Mouse (Mus musculus) kidney, adult 18-20 months (tissue): Measurements from ENCODE around the gene Rfc5.

Experiments
- DNase-seq: peaks from one replicate; pipeline ENCODE4 v3.0.0; 2021

Rfc5 gene

DNA sequence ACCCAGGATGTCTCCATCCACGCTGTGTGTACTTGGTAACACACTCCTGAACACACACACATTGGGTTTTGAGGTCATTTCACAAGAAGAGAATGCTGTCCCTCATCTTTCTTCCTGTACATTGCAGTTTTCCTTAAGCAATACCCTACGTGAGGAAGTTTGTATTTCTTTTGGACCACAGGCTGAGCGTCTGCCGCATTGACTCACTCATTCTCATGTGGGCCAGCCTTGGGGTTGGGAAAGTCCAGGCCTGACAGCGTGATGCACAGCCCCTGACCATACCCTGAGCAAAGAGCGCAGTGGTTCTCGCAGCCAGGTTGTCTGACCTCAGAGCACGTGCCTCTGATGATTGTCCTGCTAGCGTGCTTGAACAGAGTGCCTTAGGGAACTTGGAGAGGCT, 15.4 kb downstream of the Rfc5 start:
- DNase-seq, result no peak

DNA sequence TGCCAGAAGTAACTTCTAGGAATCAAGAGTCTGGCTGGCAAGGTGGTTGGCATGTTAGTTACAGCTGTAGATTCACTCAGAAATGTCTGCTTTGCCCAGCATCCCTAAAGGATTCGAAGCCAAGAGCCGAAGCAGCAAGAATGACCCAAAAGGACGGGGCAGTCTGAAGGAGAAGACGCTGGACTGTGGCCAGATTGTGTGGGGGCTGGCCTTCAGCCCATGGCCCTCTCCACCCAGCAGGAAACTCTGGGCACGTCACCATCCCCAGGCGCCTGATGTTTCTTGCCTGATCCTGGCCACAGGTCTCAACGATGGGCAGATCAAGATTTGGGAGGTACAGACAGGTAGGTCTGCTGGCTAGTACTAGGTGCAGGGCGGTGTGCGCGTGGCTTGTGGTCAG, 18.3 kb downstream of the Rfc5 start:
- DNase-seq, result peak; percentile 71

DNA sequence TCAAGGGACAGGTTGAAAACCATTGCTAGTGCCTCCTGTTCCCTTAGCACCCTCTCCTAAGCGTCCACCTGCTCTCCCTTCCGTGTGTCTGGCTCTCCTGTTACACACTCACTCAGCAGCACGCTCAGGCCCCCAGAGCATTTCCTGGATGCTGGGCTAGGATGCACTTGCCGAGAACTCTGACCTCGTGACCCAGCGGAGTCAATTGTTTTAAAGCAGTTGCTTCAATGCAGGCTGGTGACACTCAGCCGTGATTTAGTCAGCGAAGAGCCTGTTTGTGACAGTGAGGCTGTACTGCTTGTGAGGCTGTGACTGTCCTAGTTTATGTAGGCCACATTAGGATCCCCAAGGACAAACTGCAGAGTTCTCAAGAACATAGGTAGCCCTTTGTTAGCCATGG, 21.6 kb downstream of the Rfc5 start:
- DNase-seq, result no peak

- peak; percentile 54 for DNase-seq
These were observed 22.8 kb downstream of the Rfc5 start for GRCm38 (mm10) chr5:117365904-117366561.

DNA sequence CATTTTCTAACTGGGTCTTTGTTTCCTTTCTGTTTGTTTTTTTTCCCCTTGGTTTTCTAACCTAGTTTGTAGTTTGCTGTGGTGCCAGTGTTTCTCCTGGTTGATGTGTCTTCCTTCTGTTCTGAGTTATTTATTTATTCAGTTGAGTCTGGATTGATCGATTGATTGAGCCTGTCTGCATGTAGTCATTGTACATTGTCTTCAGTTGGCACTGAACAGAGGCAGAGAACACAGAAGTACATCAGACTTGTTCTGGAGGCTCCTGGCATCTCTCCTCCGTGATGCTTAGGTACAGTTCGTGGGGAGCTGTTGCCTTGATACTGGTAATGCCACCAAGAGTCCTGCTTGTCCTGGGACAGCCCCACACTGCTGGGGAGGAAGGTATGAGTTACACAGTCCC, 24.0 kb downstream of the Rfc5 start:
- no peak for DNase-seq

- DNase-seq, result peak; percentile 59
These were observed 25.6 kb downstream of the Rfc5 start for GRCm38 (mm10) chr5:117363066-117363782.

- no peak for DNase-seq
These were observed 27.3 kb downstream of the Rfc5 start for GRCm38 (mm10) chr5:117361590-117361989.

DNA sequence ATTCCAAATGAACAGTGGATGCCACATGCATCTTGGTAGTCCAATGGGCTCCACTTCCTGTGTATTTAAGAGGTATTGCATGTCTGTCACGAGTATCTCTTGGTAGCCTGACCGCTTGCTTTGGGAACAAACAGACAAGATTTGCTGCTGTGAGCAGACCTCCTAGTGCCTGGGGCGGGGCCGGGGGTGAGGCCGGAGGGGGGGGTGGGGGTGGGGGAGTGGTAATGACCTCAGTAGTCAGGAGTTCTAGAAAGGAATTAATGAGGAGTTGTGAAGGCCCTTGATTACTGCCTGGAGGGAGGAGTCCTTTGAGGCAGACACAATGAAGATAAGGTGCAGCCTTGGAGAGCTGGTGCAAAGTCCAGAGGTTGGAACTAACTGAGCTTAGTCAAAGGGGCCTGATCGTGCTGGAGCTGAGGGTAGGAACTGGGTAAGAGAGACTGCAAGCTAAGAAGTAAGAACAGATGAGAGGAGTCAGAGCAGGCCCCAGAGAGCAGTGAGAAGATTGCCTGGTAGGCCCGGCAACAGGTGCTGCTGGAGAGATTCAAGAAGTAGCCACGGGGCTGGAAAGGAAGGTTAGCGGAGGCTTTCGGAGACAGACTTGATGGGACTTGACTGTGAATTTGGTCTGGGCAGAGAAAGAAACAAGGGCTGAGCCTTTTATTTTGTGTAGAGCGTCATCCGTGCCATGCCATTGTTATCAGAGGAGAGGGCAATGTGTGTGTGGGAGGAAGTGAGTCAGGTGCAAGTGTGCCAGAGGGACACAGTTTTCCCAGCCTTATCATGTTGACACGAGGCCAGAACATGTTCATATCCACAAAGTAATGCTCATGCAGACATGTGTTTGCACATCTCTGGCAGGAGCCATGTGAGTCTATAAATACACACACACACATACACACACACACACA, 28.0 kb downstream of the Rfc5 start:
- peak; percentile 64 for DNase-seq

DNA sequence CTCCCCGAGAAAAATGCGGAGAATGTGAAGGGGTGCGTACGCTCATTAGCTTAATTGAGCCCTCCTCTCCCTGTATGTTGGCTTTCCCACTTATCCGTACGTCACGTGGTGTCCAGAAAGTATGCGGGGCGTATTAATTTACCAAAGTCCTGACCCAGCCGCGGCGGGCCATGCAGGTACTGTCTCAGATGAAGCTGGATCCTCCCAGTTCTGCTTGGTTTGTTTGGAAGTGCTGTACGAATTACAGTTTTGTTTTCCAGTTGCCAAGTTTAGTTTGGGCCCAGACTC, 28.7 kb downstream of the Rfc5 start:
- DNase-seq, result no peak

- peak; percentile 75 for DNase-seq
These were observed 29.2 kb downstream of the Rfc5 start for GRCm38 (mm10) chr5:117359497-117360227.

- DNase-seq, result peak; percentile 79
These were observed 30.1 kb downstream of the Rfc5 start for GRCm38 (mm10) chr5:117358725-117359124.

DNA sequence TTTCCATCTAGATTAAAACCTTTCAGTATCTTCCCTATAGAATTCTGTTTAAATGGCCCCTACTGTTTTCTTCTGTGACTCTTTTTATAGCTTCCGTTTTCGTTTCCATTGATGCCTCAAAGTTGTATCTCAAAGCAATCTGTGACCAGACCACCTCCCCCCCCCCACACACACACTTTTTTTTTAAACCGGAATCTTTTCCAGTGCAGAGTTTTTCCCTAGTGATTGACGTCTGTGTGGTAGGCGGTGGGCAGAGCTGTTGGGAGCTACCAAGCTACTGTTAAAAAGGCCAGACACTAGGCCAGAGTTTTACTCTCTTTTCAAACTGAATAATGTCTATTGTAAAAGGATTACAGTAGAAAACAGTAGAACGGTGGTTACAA, 30.6 kb downstream of the Rfc5 start:
- no peak for DNase-seq

- peak; percentile 68 for DNase-seq
These were observed 31.2 kb downstream of the Rfc5 start for GRCm38 (mm10) chr5:117357478-117358247.

GRCm38 (mm10) chr5:117357129-117357477, 31.7 kb downstream of the Rfc5 start, which contains the start of gene Wsb2:
Gene Wsb2, plus strand, starts transcription at chr5:117357304.
- DNase-seq, result peak; percentile 83

DNA sequence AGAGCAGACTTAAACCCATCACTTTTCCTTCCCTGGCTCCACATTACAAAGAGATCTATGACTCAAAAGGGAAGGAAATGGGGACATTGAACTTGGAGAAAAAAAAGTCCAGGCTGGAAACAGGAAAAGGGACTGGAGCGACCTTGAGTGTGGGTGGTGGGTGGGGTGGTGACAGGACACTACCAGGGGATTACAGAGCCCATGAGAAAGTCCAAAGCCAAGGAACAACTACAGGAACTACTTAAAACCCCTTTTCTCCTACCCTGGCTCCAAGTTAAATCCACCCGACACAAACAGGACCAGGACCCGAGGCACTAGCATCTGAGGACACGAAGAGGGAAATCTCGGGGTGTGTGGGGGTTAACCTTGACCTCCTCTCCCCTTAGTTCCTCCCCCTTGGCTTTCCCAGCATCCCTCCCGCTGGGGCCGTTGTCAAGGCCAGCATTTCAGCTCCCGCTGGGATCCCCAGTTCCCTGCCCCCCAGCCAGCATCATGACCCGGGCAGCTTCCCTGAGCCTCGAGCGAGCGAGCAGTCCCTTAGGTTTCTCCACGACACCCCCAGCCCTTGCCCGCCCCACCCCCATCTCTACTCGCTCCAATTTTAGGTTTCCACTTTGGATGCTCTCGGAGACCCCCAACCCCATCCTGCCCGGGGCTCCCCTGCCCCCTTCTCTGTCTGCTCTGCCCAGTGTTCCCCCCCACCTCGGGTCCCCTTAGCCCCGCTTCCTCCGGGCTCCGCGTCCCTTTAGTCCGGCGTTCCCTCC, 32.3 kb downstream of the Rfc5 start:
- peak; percentile 50 for DNase-seq

GRCm38 (mm10) chr5:117355648-117356303, 33.1 kb downstream of the Rfc5 start:
- no peak for DNase-seq

DNA sequence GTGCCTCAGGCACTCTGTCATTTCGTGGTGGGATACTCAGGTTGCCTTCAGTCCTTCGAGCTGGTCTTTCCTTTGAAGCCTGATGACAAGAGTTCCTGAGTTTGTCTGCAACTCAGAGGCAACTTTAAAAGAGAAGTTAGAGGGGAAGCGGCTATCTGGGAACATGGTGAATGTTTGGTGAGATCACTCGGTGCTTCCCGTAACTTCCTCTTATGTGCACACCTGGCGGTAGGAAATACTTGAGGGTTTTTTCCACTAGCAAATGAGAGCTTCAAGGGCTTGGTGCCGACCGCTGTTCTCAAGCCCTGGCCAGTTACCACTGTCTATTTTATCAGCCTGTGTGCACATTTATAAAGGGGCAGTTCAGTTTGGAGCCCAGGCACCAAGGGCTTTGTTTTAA, 34.7 kb downstream of the Rfc5 start:
- DNase-seq, result no peak

GRCm38 (mm10) chr5:117348279-117348678, 40.6 kb downstream of the Rfc5 start:
- peak; percentile 53 for DNase-seq

DNA sequence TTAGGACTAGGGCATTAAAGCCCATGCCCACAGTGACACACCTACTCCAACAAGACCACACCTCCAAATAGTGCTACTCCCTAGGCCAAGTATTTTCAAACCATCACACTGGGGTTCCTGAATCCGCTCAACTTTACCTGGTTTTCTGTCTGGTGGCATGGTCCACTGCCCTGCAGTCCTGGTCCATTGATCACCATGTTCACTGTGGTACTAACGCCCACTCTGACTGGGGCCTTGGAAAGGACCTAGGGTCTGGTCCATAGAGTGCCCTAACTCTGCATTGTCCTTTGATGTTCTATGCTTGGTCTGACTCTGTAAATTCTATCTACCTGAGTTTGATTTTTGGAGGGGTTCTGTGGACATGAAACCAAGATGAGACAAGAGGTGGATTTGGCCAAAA, 41.0 kb downstream of the Rfc5 start:
- DNase-seq, result no peak

GRCm38 (mm10) chr5:117347011-117347410, 41.8 kb downstream of the Rfc5 start:
- DNase-seq, result no peak

- DNase-seq, result no peak
These were observed 42.6 kb downstream of the Rfc5 start for GRCm38 (mm10) chr5:117346281-117346680.
